Mouse (Mus musculus): Measurements from ENCODE around the gene Emc6. TPM values are rescaled to one million over a fixed set of nuclear protein-coding genes. Genes with fewer than 3 reads are reported as not detected.
A peak's percentile ranks its signal among the peaks of the same experiment; 100 is the strongest.

The Emc6 gene
- polyA plus RNA-seq, 1 experiment from 2014 or later = 114 TPM

DNA sequence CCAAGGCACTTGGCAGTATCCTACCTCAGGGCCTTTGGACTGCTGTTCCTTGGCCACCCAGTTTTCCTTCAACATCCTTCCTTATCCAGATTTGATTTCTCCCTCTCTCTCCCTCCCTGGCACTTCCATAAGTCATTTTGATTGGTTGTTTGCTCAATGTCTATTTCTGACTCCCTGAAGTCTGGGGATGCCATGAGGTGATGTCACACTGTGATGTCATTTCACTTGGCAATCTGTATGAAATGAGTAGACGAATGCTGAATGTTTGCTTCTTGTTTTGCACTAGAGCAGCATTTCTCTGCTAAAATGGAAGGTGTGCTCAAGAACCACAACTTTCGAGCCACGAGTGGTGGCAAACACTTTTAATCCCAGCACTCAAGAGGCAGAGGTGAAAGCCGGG lies 15.2 kb downstream of the Emc6 start:
- H3K4me1 ChIP-seq (ENCODE audit: control insufficient read depth in 2 of 2, insufficient read depth in 2 of 2, low read length in 2 of 2) = peaks cover 3 to 17% of the 10 kb centered on the region in 2 experiments
- H3K4me3 ChIP-seq (ENCODE audit: control insufficient read depth in 1 of 2, insufficient read depth in 1 of 2, low read depth in 1 of 2, low read length in 2 of 2) = no peak overlapping the region
- peaks cover 16% of the 10 kb centered on the region for H3K27me3 ChIP-seq (ENCODE audit: control insufficient read depth, insufficient read depth, low read length)
- 70% methylated on average over 4 of the region's 4 CpGs for WGBS
- H3K4me2 ChIP-seq (ENCODE audit: low read length) = peak overlapping the region; percentile 94; the same call in 1 of the 2 replicates
- no peaks in the 10 kb centered on the region for H3K9me3 ChIP-seq (ENCODE audit: control insufficient read depth, low read length)
- peak overlapping the region in 1 of 2 experiments; percentile 50; a peak in 1 of 4 replicates for H3K27ac ChIP-seq (replicated peaks in 1 of 2; ENCODE audit: control insufficient read depth in 1 of 2, insufficient read depth in 1 of 2, low read depth in 2 of 2, low read length in 2 of 2)
- H3K9ac ChIP-seq (ENCODE audit: low read length) = no peak overlapping the region
- H3K36me3 ChIP-seq (ENCODE audit: control insufficient read depth, insufficient read depth, low read length) = no peaks in the 10 kb centered on the region
- no peak for ATAC-seq (ENCODE audit: insufficient number of reproducible peaks, insufficient read depth, low FRiP score, low read depth)

DNA sequence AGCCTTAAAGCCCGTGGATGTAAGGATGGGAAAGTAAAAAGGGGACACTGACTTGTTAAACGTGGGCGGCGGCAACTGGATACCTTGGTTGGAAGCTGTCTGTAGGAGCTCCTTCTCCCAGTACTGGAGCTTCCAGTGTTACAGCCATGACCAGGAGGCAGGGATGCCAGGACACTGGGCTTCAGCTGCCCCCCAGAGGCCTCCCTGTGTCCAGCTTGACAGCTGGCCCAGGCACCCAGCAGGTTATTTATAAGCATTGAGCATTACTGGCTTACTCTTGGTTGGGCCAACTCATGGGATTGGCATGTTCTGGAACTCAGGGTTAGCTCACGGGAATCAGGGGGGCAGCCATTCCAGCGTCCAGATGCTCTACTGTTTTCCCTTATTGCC lies 16.0 kb downstream of the Emc6 start:
- H3K27me3 ChIP-seq (ENCODE audit: control insufficient read depth, insufficient read depth, low read length) = peaks cover 16% of the 10 kb centered on the region
- H3K9ac ChIP-seq (ENCODE audit: low read length) = peak overlapping the region; percentile 76
- WGBS = 9% methylated on average over 6 of the region's 6 CpGs
- H3K36me3 ChIP-seq (ENCODE audit: control insufficient read depth, insufficient read depth, low read length) = no peaks in the 10 kb centered on the region
- peak overlapping the region; percentile 11 to 67; a peak in 3 of 4 replicates for H3K27ac ChIP-seq (replicated peaks in 1 of 2; ENCODE audit: control insufficient read depth in 1 of 2, insufficient read depth in 1 of 2, low read depth in 2 of 2, low read length in 2 of 2)
- peaks cover 3 to 17% of the 10 kb centered on the region in 2 experiments for H3K4me1 ChIP-seq (ENCODE audit: control insufficient read depth in 2 of 2, insufficient read depth in 2 of 2, low read length in 2 of 2)
- ATAC-seq (ENCODE audit: insufficient number of reproducible peaks, insufficient read depth, low FRiP score, low read depth) = peak; percentile 58
- no peaks in the 10 kb centered on the region for H3K9me3 ChIP-seq (ENCODE audit: control insufficient read depth, low read length)
- peak overlapping the region; percentile 43 to 55 for H3K4me3 ChIP-seq (ENCODE audit: control insufficient read depth in 1 of 2, insufficient read depth in 1 of 2, low read depth in 1 of 2, low read length in 2 of 2)
- H3K4me2 ChIP-seq (ENCODE audit: low read length) = peak overlapping the region; percentile 94

DNA sequence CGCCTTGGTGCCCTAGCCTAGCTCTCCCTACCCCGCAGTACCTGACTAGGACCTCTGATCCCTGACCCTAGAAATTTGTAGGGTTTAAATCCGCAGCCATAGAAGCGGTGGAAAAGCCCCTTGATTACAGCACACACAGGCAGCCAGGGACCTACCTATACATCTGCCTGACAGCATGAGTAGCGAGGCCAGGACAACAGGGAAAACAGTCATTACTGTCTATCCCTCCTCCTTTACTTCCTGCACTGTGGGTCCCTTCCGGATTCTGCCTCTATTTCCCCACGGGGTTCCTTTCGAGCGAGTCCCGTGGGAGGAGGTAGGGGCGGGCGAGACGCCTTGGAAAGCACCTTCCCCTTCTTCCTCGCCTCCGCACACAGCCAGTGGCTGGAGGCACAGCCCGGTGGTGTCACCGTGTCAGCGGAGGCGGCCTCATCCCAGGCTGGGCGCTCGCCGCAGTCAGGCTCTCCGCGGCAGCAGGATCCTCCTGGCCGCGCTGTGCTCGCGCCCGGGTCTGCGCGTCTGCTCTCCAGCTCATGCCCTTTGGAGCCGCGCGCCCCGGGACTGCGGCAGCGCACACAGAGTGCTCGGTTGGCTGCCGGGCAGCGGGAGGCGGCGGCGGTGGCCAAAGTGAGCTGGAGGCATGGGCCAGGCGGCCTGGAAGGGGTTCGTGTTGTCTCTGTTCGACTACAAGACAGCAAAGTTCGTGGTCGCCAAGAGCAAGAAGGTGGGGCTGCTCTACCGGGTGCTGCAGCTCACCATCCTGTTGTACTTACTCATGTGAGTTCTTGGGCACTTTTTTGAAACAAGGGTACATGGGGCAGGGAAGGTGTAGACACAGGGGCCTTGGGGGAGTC lies 16.7 kb downstream of the Emc6 start, which contains the start of gene P2rx5:
TSS of gene P2rx5 (plus strand) at position 465 of the 854 bp plus-strand sequence.
- peak within 1 kb of the TSS; percentile 11 to 67; a peak in 3 of 4 replicates for H3K27ac ChIP-seq (replicated peaks in 1 of 2; ENCODE audit: control insufficient read depth in 1 of 2, insufficient read depth in 1 of 2, low read depth in 2 of 2, low read length in 2 of 2)
- H3K4me3 ChIP-seq (ENCODE audit: control insufficient read depth in 1 of 2, insufficient read depth in 1 of 2, low read depth in 1 of 2, low read length in 2 of 2) = peak within 1 kb of the TSS; percentile 43 to 55
- no peaks in the 10 kb centered on the region for H3K36me3 ChIP-seq (ENCODE audit: control insufficient read depth, insufficient read depth, low read length)
- whole genome bisulfite sequencing = 3% methylated on average over 49 of the region's 49 CpGs
- ATAC-seq (ENCODE audit: insufficient number of reproducible peaks, insufficient read depth, low FRiP score, low read depth) = peak; percentile 72
- peaks cover 16% of the 10 kb centered on the region for H3K27me3 ChIP-seq (ENCODE audit: control insufficient read depth, insufficient read depth, low read length)
- H3K4me1 ChIP-seq (ENCODE audit: control insufficient read depth in 2 of 2, insufficient read depth in 2 of 2, low read length in 2 of 2) = peaks cover 3 to 17% of the 10 kb centered on the region in 2 experiments
- H3K9ac ChIP-seq (ENCODE audit: low read length) = peak within 1 kb of the TSS; percentile 76
- H3K4me2 ChIP-seq (ENCODE audit: low read length) = peak within 1 kb of the TSS; percentile 94
- no peaks in the 10 kb centered on the region for H3K9me3 ChIP-seq (ENCODE audit: control insufficient read depth, low read length)

DNA sequence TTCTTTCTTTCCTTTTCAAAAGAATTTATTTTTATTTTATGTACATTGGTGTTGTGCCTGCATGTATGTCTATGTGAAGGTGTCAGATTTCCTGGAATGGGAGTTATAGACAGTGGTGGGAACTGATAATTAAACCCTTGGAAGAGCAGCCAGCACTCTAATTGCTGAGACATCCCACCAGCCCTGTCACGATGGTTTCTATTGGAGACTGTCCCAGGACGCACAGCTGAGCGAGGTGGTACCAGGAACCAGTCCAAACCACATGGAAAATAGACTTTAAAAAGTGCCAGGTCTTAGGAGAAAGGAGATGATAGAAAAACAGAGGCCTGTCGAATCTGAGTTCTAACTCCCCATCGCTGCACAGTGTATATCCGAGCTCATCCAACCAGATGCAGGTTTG lies 21.8 kb downstream of the Emc6 start:
- no peak overlapping the region for H3K4me3 ChIP-seq (ENCODE audit: control insufficient read depth in 1 of 2, insufficient read depth in 1 of 2, low read depth in 1 of 2, low read length in 2 of 2)
- no peak for ATAC-seq (ENCODE audit: insufficient number of reproducible peaks, insufficient read depth, low FRiP score, low read depth)
- H3K4me2 ChIP-seq (ENCODE audit: low read length) = no peak overlapping the region
- no peak overlapping the region for H3K27ac ChIP-seq (replicated peaks in 1 of 2; ENCODE audit: control insufficient read depth in 1 of 2, insufficient read depth in 1 of 2, low read depth in 2 of 2, low read length in 2 of 2)
- peaks cover 14% of the 10 kb centered on the region for H3K27me3 ChIP-seq (ENCODE audit: control insufficient read depth, insufficient read depth, low read length)
- H3K9me3 ChIP-seq (ENCODE audit: control insufficient read depth, low read length) = no peaks in the 10 kb centered on the region
- H3K36me3 ChIP-seq (ENCODE audit: control insufficient read depth, insufficient read depth, low read length) = no peaks in the 10 kb centered on the region
- WGBS = 70% methylated on average over 6 of the region's 6 CpGs
- peaks cover 0 to 5% of the 10 kb centered on the region in 2 experiments; a peak in 1 of 4 replicates for H3K4me1 ChIP-seq (ENCODE audit: control insufficient read depth in 2 of 2, insufficient read depth in 2 of 2, low read length in 2 of 2)
- no peak overlapping the region for H3K9ac ChIP-seq (ENCODE audit: low read length)

DNA sequence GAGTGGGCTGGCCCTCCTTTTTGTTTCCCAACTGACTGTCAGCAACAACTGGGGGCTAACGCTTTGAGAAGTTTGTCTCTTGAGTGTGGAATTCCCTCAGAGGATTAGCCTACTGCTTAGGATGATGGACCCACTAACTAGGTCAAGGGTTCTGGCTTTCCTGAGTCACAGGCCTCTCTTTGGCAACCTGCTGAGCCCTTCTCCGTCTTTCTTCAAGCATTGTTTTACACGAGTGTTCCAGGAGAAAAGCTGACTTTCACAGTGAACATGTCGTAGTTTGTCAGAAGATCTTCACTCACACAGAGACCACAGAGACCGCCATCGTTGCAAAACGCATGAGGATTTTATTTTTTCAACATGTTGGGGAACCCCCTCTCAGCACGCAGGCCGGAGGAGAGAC lies 28.6 kb downstream of the Emc6 start:
- Histone ChIP-seq H3K4me3 (ENCODE audit: control insufficient read depth in 1 of 2, insufficient read depth in 1 of 2, low read depth in 1 of 2, low read length in 2 of 2) (no peak overlapping the region), H3K9ac (ENCODE audit: low read length) (no peak overlapping the region), H3K4me2 (ENCODE audit: low read length) (no peak overlapping the region), H3K27me3 (ENCODE audit: control insufficient read depth, insufficient read depth, low read length) (no peaks in the 10 kb centered on the region), H3K36me3 (ENCODE audit: control insufficient read depth, insufficient read depth, low read length) (no peaks in the 10 kb centered on the region), H3K9me3 (ENCODE audit: control insufficient read depth, low read length) (no peaks in the 10 kb centered on the region), H3K4me1 (ENCODE audit: control insufficient read depth in 2 of 2, insufficient read depth in 2 of 2, low read length in 2 of 2) (peaks cover 0 to 7% of the 10 kb centered on the region in 2 experiments; a peak in 2 of 4 replicates), H3K27ac (replicated peaks in 1 of 2; ENCODE audit: control insufficient read depth in 1 of 2, insufficient read depth in 1 of 2, low read depth in 2 of 2, low read length in 2 of 2) (no peak overlapping the region)
- ATAC-seq (ENCODE audit: insufficient number of reproducible peaks, insufficient read depth, low FRiP score, low read depth) = no peak
- 79% methylated on average over 9 of the region's 9 CpGs for WGBS

DNA sequence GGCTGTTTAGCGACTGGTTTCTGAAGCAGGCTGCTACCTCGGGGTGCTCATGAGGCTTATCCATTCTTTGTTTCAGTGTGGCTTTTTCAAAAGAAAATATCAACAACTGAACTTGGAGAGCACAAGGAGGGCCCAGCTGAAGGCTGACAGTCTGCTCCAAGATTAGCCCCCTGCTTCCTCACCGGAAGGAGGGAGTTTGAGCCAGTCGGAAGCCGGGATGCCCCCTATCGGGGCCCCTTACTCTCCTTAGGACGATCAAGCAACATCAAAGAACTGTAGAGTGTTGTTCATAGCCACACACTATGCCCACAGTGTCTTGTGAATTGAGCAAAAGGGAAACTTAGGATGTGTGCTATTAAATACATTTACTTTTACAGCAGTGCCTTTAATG lies 29.9 kb downstream of the Emc6 start:
- Histone ChIP-seq H3K27ac (replicated peaks in 1 of 2; ENCODE audit: control insufficient read depth in 1 of 2, insufficient read depth in 1 of 2, low read depth in 2 of 2, low read length in 2 of 2) (no peak overlapping the region), H3K27me3 (ENCODE audit: control insufficient read depth, insufficient read depth, low read length) (no peaks in the 10 kb centered on the region), H3K4me3 (ENCODE audit: control insufficient read depth in 1 of 2, insufficient read depth in 1 of 2, low read depth in 1 of 2, low read length in 2 of 2) (no peak overlapping the region), H3K36me3 (ENCODE audit: control insufficient read depth, insufficient read depth, low read length) (no peaks in the 10 kb centered on the region), H3K9me3 (ENCODE audit: control insufficient read depth, low read length) (no peaks in the 10 kb centered on the region), H3K9ac (ENCODE audit: low read length) (no peak overlapping the region), H3K4me2 (ENCODE audit: low read length) (no peak overlapping the region), H3K4me1 (ENCODE audit: control insufficient read depth in 2 of 2, insufficient read depth in 2 of 2, low read length in 2 of 2) (peaks cover 0 to 7% of the 10 kb centered on the region in 2 experiments; a peak in 2 of 4 replicates)
- no peak for ATAC-seq (ENCODE audit: insufficient number of reproducible peaks, insufficient read depth, low FRiP score, low read depth)
- WGBS = 40% methylated on average over 7 of the region's 7 CpGs

DNA sequence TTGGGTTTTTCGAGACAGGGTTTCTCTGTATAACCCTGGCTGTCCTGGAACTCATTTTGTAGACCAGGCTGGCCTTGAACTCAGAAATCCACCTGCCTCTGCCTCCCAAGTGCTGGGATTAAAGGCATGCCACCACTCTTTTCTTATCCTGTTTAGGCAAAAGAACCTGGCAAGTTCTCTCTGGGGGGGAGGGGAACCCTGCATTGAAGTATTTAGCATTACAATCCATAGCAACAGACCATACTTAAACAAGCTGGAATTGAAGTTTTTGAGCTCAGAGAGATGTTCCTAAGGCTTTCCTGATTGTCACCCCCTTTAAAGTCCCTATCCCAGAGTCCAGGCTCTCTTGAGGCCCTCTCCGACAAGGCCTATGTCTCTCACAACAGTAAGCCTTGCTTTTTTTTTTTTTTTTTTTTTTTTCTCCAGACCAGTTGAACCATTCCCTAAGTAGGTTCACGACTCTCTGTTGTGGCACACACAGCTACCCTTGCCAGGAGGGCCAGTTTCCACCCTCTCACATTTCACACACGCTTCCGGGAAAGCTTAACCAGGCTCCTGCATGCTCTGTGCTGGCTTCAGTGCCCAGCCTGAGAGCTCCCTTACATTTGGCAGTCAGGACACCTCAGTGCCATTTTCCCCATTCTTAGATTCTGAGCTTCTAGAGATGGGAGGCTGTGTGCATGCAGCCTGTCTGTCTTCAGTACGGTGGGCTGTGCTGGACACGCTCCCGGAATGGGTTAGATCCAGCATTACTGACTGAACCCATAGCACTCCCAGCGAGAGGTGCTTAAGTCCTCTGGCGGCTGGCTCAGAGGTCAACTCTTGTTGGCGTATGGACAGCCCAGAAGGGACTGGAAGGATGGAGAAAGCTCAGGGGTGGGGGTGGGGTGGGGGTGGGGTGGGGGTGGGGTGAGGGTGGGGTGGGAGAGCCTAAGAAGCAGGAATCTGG lies 30.5 kb downstream of the Emc6 start:
- Histone ChIP-seq H3K9ac (ENCODE audit: low read length) (no peak overlapping the region), H3K36me3 (ENCODE audit: control insufficient read depth, insufficient read depth, low read length) (no peaks in the 10 kb centered on the region), H3K27me3 (ENCODE audit: control insufficient read depth, insufficient read depth, low read length) (no peaks in the 10 kb centered on the region), H3K27ac (replicated peaks in 1 of 2; ENCODE audit: control insufficient read depth in 1 of 2, insufficient read depth in 1 of 2, low read depth in 2 of 2, low read length in 2 of 2) (no peak overlapping the region), H3K4me2 (ENCODE audit: low read length) (no peak overlapping the region), H3K4me1 (ENCODE audit: control insufficient read depth in 2 of 2, insufficient read depth in 2 of 2, low read length in 2 of 2) (peaks cover 0 to 7% of the 10 kb centered on the region in 2 experiments; a peak in 2 of 4 replicates), H3K4me3 (ENCODE audit: control insufficient read depth in 1 of 2, insufficient read depth in 1 of 2, low read depth in 1 of 2, low read length in 2 of 2) (no peak overlapping the region), H3K9me3 (ENCODE audit: control insufficient read depth, low read length) (no peaks in the 10 kb centered on the region)
- no peak for ATAC-seq (ENCODE audit: insufficient number of reproducible peaks, insufficient read depth, low FRiP score, low read depth)
- WGBS = 56% methylated on average over 11 of the region's 11 CpGs

All from heart, embryonic 14.5 days (tissue).